Mouse (Mus musculus) lung, embryonic 16.5 days (tissue): ENCODE measurements around the gene Tnik. TPM values are rescaled to one million over a fixed set of nuclear protein-coding genes. Genes with fewer than 3 reads are reported as not detected.

ENCODE experiments used
- ATAC-seq: fragments of 200-750 bp; cut with Nextera tagmentation; 2 replicates; pipeline ENCODE4 v1.8.0; 2017; ENCODE audit warnings: low read depth, mild to moderate bottlenecking, moderate library complexity
- H3K27ac ChIP-seq: fragments of 300-500 bp; sonication (generic); 2 replicates; pipeline ENCODE4 v1.5.1; 2014; ENCODE audit warnings: mild to moderate bottlenecking, control low read depth, low read length
- H3K27me3 ChIP-seq: fragments of 300-500 bp; sonication (generic); 2 replicates; pipeline ENCODE4 v1.6.1; 2014; ENCODE audit warnings: low read depth, low read length, mixed read lengths; ENCODE audit not compliant: control insufficient read depth, insufficient read depth
- H3K36me3 ChIP-seq: fragments of 300-500 bp; sonication (generic); 2 replicates; pipeline ENCODE4 v1.6.1; 2014; ENCODE audit warnings: low read length; ENCODE audit not compliant: control insufficient read depth, insufficient read depth
- H3K4me1 ChIP-seq: fragments of 300-500 bp; sonication (generic); replicated peaks from 2 replicates; pipeline ENCODE4 v1.6.1; 2014; ENCODE audit warnings: low read length, mixed read lengths; ENCODE audit not compliant: control insufficient read depth, insufficient read depth
- H3K4me2 ChIP-seq: fragments of 300-500 bp; sonication (generic); 2 replicates; pipeline ENCODE4 v1.6.1; 2014; ENCODE audit warnings: low read depth, low read length, control low read depth
- H3K4me3 ChIP-seq: fragments of 300-500 bp; sonication (generic); 2 replicates; pipeline ENCODE4 v1.5.1; 2014; ENCODE audit warnings: mild to moderate bottlenecking, low read length, control low read depth
- H3K9ac ChIP-seq: fragments of 300-500 bp; sonication (generic); 2 replicates; pipeline ENCODE4 v1.6.1; 2014; ENCODE audit warnings: low read length, control low read depth
- H3K9me3 ChIP-seq: fragments of 300-500 bp; sonication (generic); 2 replicates; pipeline ENCODE4 v1.6.1; 2016; ENCODE audit warnings: low read length; ENCODE audit not compliant: control insufficient read depth
- WGBS: fragments of 180-500 bp; shearing (Covaris S2); extraction: QIAGEN DNeasy Blood & Tissue Kit; methylation state at CpG from one replicate; pipeline ENCODE4 v1.1.7; 2014; 5-methylcytosine and 5-hydroxymethylcytosine counted together
- polyA plus RNA-seq: library from polyadenylated mRNA; unstranded; fragments of >200 nt; fragmentation: Nextera tagmentation; extraction: Ambion mirVana; gene quantifications from 2 replicates; pipeline ENCODE4 v1.2.1, GENCODE M21; 2015

The Tnik gene
- polyA plus RNA-seq, 1 experiment from 2014 or later, result 10.4 TPM

GRCm38 (mm10) chr3:28562612-28563332 lies 299.8 kb downstream of the Tnik start:
- no peak; the same call in 1 of the 2 replicates for ATAC-seq
- Histone ChIP-seq H3K4me3 (no peak overlapping the region), H3K9ac (no peak overlapping the region), H3K9me3 (no peaks in the 10 kb centered on the region), H3K4me2 (no peak overlapping the region), H3K27ac (no peak overlapping the region), H3K36me3 (no peaks in the 10 kb centered on the region; the same call in 1 of the 2 replicates), H3K27me3 (no peaks in the 10 kb centered on the region), H3K4me1 (peaks cover 7% of the 10 kb centered on the region)
- WGBS, result 61% methylated on average over 10 of the region's 10 CpGs

GRCm38 (mm10) chr3:28564370-28565357 lies 301.6 kb downstream of the Tnik start:
- no peak overlapping the region for H3K4me3 ChIP-seq
- no peak overlapping the region for H3K27ac ChIP-seq
- 73% methylated on average over 12 of the region's 12 CpGs for WGBS
- no peaks in the 10 kb centered on the region for H3K27me3 ChIP-seq
- H3K36me3 ChIP-seq, result no peaks in the 10 kb centered on the region; the same call in 1 of the 2 replicates
- H3K9ac ChIP-seq, result no peak overlapping the region
- ATAC-seq, result no peak
- H3K4me2 ChIP-seq, result no peak overlapping the region
- H3K9me3 ChIP-seq, result no peaks in the 10 kb centered on the region
- no peaks in the 10 kb centered on the region for H3K4me1 ChIP-seq

GRCm38 (mm10) chr3:28577301-28577700 lies 314.3 kb downstream of the Tnik start:
- ATAC-seq, result peak; percentile 72
- 14% methylated on average over 15 of the region's 15 CpGs for WGBS
- Histone ChIP-seq H3K9ac (no peak overlapping the region), H3K36me3 (no peaks in the 10 kb centered on the region), H3K27ac (no peak overlapping the region), H3K4me1 (peaks cover 7% of the 10 kb centered on the region; the same call in 1 of the 2 replicates), H3K9me3 (no peaks in the 10 kb centered on the region), H3K4me3 (peak overlapping the region; percentile 11; the same call in 1 of the 2 replicates), H3K27me3 (no peaks in the 10 kb centered on the region), H3K4me2 (peak overlapping the region; percentile 37)

- no peaks in the 10 kb centered on the region for H3K9me3 ChIP-seq
- WGBS, result 87% methylated on average over 18 of the region's 18 CpGs
Measured at GRCm38 (mm10) chr3:28578950-28579615, 316.1 kb downstream of the Tnik start.

GRCm38 (mm10) chr3:28585750-28586465 lies 322.9 kb downstream of the Tnik start:
- 0 out of 2 replicates have a peak, but pooled peaks cover 3% of the 10 kb centered on the region for H3K4me1 ChIP-seq
- H3K9me3 ChIP-seq, result no peaks in the 10 kb centered on the region
- H3K4me2 ChIP-seq, result no peak overlapping the region
- H3K9ac ChIP-seq, result no peak overlapping the region
- no peak for ATAC-seq
- no peak overlapping the region for H3K4me3 ChIP-seq
- H3K27me3 ChIP-seq, result no peaks in the 10 kb centered on the region
- WGBS, result 60% methylated on average over 9 of the region's 9 CpGs
- H3K27ac ChIP-seq, result no peak overlapping the region
- H3K36me3 ChIP-seq, result no peaks in the 10 kb centered on the region

More at GRCm38 (mm10) chr3:28578950-28579615, 316.1 kb downstream of the Tnik start:
- Histone ChIP-seq H3K4me1 (peaks cover 7% of the 10 kb centered on the region; the same call in 1 of the 2 replicates), H3K27me3 (no peaks in the 10 kb centered on the region), H3K27ac (no peak overlapping the region), H3K4me2 (no peak overlapping the region), H3K9ac (no peak overlapping the region), H3K36me3 (no peaks in the 10 kb centered on the region), H3K4me3 (no peak overlapping the region)
- ATAC-seq, result no peak

- Histone ChIP-seq H3K4me2 (no peak overlapping the region), H3K4me1 (0 out of 2 replicates have a peak, but pooled peaks cover 3% of the 10 kb centered on the region), H3K27ac (no peak overlapping the region), H3K9ac (no peak overlapping the region), H3K4me3 (no peak overlapping the region), H3K27me3 (no peaks in the 10 kb centered on the region), H3K9me3 (no peaks in the 10 kb centered on the region), H3K36me3 (no peaks in the 10 kb centered on the region)
- WGBS, result 67% methylated on average over 5 of the region's 5 CpGs
- no peak for ATAC-seq
Measured at GRCm38 (mm10) chr3:28587808-28588207, 324.8 kb downstream of the Tnik start.

GRCm38 (mm10) chr3:28591345-28591744 lies 328.3 kb downstream of the Tnik start:
- WGBS, result 24% methylated on average over 7 of the region's 7 CpGs
- no peak overlapping the region for H3K27ac ChIP-seq

GRCm38 (mm10) chr3:28593922-28594321 lies 330.9 kb downstream of the Tnik start:
- no peak for ATAC-seq

More at GRCm38 (mm10) chr3:28591345-28591744, 328.3 kb downstream of the Tnik start:
- Histone ChIP-seq H3K36me3 (no peaks in the 10 kb centered on the region; the same call in 1 of the 2 replicates), H3K27me3 (no peaks in the 10 kb centered on the region), H3K9me3 (no peaks in the 10 kb centered on the region), H3K9ac (no peak overlapping the region), H3K4me2 (no peak overlapping the region), H3K4me1 (no peaks in the 10 kb centered on the region), H3K4me3 (no peak overlapping the region)
- ATAC-seq, result no peak

More at GRCm38 (mm10) chr3:28593922-28594321, 330.9 kb downstream of the Tnik start:
- Histone ChIP-seq H3K36me3 (no peaks in the 10 kb centered on the region; the same call in 1 of the 2 replicates), H3K9ac (no peak overlapping the region), H3K9me3 (no peaks in the 10 kb centered on the region), H3K4me1 (no peaks in the 10 kb centered on the region), H3K4me2 (no peak overlapping the region), H3K4me3 (no peak overlapping the region), H3K27ac (no peak overlapping the region), H3K27me3 (no peaks in the 10 kb centered on the region)
- WGBS, result 94% methylated on average over 16 of the region's 16 CpGs
